18 mouse cellular contexts compared by ENCODE assay signal in genomic region chr5:54148091-54148795, GRCm38 (mm10).
"Had no signal": no experiment of that assay in that cellular context is flagged by ENCODE, and none has a peak within 500 bp of the region (broad histone marks: within the 10 kb centered on the region; RNA-seq: fewer than 3 reads in every experiment).

No protein-coding gene starts in this region.

- ATAC-seq: liver, embryonic 12.5 days had no signal

- H3K9ac ChIP-seq: limb, embryonic 13.5 days; liver, embryonic 12.5 days; liver, embryonic 15.5 days; lung, embryonic 15.5 days had no signal

- H3K9me3 ChIP-seq: limb, embryonic 10.5 days; liver, embryonic 12.5 days; liver, embryonic 15.5 days; lung, embryonic 15.5 days; midbrain, embryonic 10.5 days had no signal

- H3K36me3 ChIP-seq: limb, embryonic 10.5 days; limb, embryonic 13.5 days; liver, embryonic 12.5 days; liver, embryonic 15.5 days; lung, embryonic 15.5 days; midbrain, embryonic 10.5 days had no signal

- DNase-seq: kidney, postnatal 25 days; layer of hippocampus, adult 9-11 months; liver; lung, adult 18-20 months; lung, postnatal 10 days; lung, postnatal 36 days; midbrain, embryonic 14.5 days; thymus, adult 18-20 months; thymus, postnatal 36 days had no signal

- H3K4me2 ChIP-seq: limb, embryonic 13.5 days; liver, embryonic 12.5 days; liver, embryonic 15.5 days; lung, embryonic 15.5 days had no signal

- H3K4me3 ChIP-seq: layer of hippocampus, adult 2 months; limb, embryonic 10.5 days; limb, embryonic 13.5 days; liver, embryonic 12.5 days; liver, embryonic 15.5 days; lung, embryonic 15.5 days; megakaryocyte, embryonic 14.5 days; midbrain, embryonic 10.5 days had no signal

- H3K4me1 ChIP-seq: limb, embryonic 10.5 days; limb, embryonic 13.5 days; lung, embryonic 15.5 days; megakaryocyte, embryonic 14.5 days; midbrain, embryonic 10.5 days had no signal

- H3K27ac ChIP-seq: kidney, postnatal 0 days; layer of hippocampus, adult 2 months; limb, embryonic 10.5 days; limb, embryonic 13.5 days; liver, embryonic 12.5 days; liver, embryonic 15.5 days; lung, embryonic 15.5 days; midbrain, embryonic 10.5 days had no signal

- H3K27me3 ChIP-seq: limb, embryonic 13.5 days; liver, embryonic 12.5 days; liver, embryonic 15.5 days; lung, embryonic 15.5 days; megakaryocyte, embryonic 14.5 days had no signal
